Mouse (Mus musculus) liver, embryonic 16.5 days (tissue): Measurements from ENCODE around the gene Ctnnbl1. TPM values are rescaled to one million over a fixed set of nuclear protein-coding genes. Genes with fewer than 3 reads are reported as not detected.

Experiments used
- ATAC-seq: fragments of 200-750 bp; cut with Nextera tagmentation; 2 replicates; pipeline ENCODE4 v1.8.0; 2017; ENCODE audit warnings: low read depth, mild to moderate bottlenecking, moderate number of reproducible peaks, moderate library complexity
- H3K27ac ChIP-seq: fragments of 300-500 bp; sonication (generic); 2 replicates; pipeline ENCODE4 v1.5.1; 2014; ENCODE audit warnings: mild to moderate bottlenecking, low read length
- H3K27me3 ChIP-seq: fragments of 300-500 bp; sonication (generic); 2 replicates; pipeline ENCODE4 v1.6.1; 2014; ENCODE audit warnings: low read depth, low read length, mixed read lengths; ENCODE audit not compliant: control insufficient read depth, insufficient read depth
- H3K36me3 ChIP-seq: fragments of 300-500 bp; sonication (generic); 2 replicates; pipeline ENCODE4 v1.6.1; 2014; ENCODE audit warnings: mild to moderate bottlenecking; ENCODE audit not compliant: control insufficient read depth, insufficient read depth
- H3K4me1 ChIP-seq: fragments of 300-500 bp; sonication (generic); 2 replicates; pipeline ENCODE4 v1.6.1; 2014; ENCODE audit warnings: low read depth, low read length, mixed read lengths; ENCODE audit not compliant: control insufficient read depth
- H3K4me2 ChIP-seq: fragments of 300-500 bp; sonication (generic); 2 replicates; pipeline ENCODE4 v1.6.1; 2014; ENCODE audit warnings: low read depth, low read length, mixed read lengths
- H3K4me3 ChIP-seq: fragments of 300-500 bp; sonication (generic); 2 replicates; pipeline ENCODE4 v1.5.1; 2014; ENCODE audit warnings: low read depth, mild to moderate bottlenecking, low read length
- H3K9ac ChIP-seq: fragments of 300-500 bp; sonication (generic); 2 replicates; pipeline ENCODE4 v1.6.1; 2014; ENCODE audit warnings: low read depth, low read length
- H3K9me3 ChIP-seq: fragments of 300-500 bp; sonication (generic); replicated peaks from 2 replicates; pipeline ENCODE4 v1.6.1; 2016; ENCODE audit warnings: low read length; ENCODE audit not compliant: control insufficient read depth
- WGBS: fragments of 180-500 bp; shearing (Covaris S2); extraction: QIAGEN DNeasy Blood & Tissue Kit; methylation state at CpG from one replicate; pipeline ENCODE4 v1.1.7; 2014; ENCODE audit not compliant: insufficient replicate concordance; 5-methylcytosine and 5-hydroxymethylcytosine counted together
- polyA plus RNA-seq: library from polyadenylated mRNA; unstranded; fragments of >200 nt; fragmentation: Nextera tagmentation; extraction: Ambion mirVana; gene quantifications from 2 replicates; pipeline ENCODE4 v1.2.1, GENCODE M21; 2015

Ctnnbl1 gene
- polyA plus RNA-seq, 1 experiment from 2014 or later: 19.8 TPM

GRCm38 (mm10) chr2:157807621-157808367 is 70.6 kb downstream of the Ctnnbl1 start:
- no peak overlapping the region for H3K9ac ChIP-seq
- H3K36me3 ChIP-seq: no peaks in the 10 kb centered on the region; the same call in 1 of the 2 replicates
- H3K4me3 ChIP-seq: no peak overlapping the region
- H3K4me2 ChIP-seq: no peak overlapping the region
- no peak overlapping the region for H3K27ac ChIP-seq
- no peaks in the 10 kb centered on the region for H3K27me3 ChIP-seq
- H3K9me3 ChIP-seq: no peaks in the 10 kb centered on the region
- no peak for ATAC-seq
- 71% methylated on average over 7 of the region's 7 CpGs for WGBS
- no peaks in the 10 kb centered on the region for H3K4me1 ChIP-seq

GRCm38 (mm10) chr2:157808368-157808923 is 71.2 kb downstream of the Ctnnbl1 start:
- Histone ChIP-seq H3K4me1 (no peaks in the 10 kb centered on the region), H3K4me2 (no peak overlapping the region), H3K9me3 (no peaks in the 10 kb centered on the region), H3K9ac (no peak overlapping the region), H3K27me3 (no peaks in the 10 kb centered on the region), H3K27ac (no peak overlapping the region), H3K4me3 (no peak overlapping the region), H3K36me3 (no peaks in the 10 kb centered on the region; the same call in 1 of the 2 replicates)
- ATAC-seq: no peak
- WGBS: 71% methylated on average over 7 of the region's 7 CpGs

GRCm38 (mm10) chr2:157809341-157809740 is 72.1 kb downstream of the Ctnnbl1 start:
- no peak for ATAC-seq
- Histone ChIP-seq H3K27me3 (no peaks in the 10 kb centered on the region), H3K4me2 (no peak overlapping the region), H3K27ac (no peak overlapping the region), H3K9me3 (no peaks in the 10 kb centered on the region), H3K4me1 (no peaks in the 10 kb centered on the region), H3K9ac (no peak overlapping the region), H3K4me3 (no peak overlapping the region), H3K36me3 (no peaks in the 10 kb centered on the region; the same call in 1 of the 2 replicates)
- 79% methylated on average over 6 of the region's 6 CpGs for WGBS

- no peaks in the 10 kb centered on the region for H3K27me3 ChIP-seq
- H3K27ac ChIP-seq: no peak overlapping the region
- no peak for ATAC-seq
- H3K4me3 ChIP-seq: no peak overlapping the region
- H3K9ac ChIP-seq: no peak overlapping the region
- no peaks in the 10 kb centered on the region for H3K9me3 ChIP-seq
- WGBS: 31% methylated on average over 1 of the region's 1 CpGs
- H3K36me3 ChIP-seq: no peaks in the 10 kb centered on the region; the same call in 1 of the 2 replicates
- H3K4me1 ChIP-seq: no peaks in the 10 kb centered on the region
- no peak overlapping the region for H3K4me2 ChIP-seq
Observed at GRCm38 (mm10) chr2:157810749-157811148, 73.5 kb downstream of the Ctnnbl1 start.

- no peaks in the 10 kb centered on the region for H3K27me3 ChIP-seq
- no peaks in the 10 kb centered on the region for H3K9me3 ChIP-seq
- H3K27ac ChIP-seq: no peak overlapping the region
- H3K4me3 ChIP-seq: no peak overlapping the region
- ATAC-seq: no peak
- WGBS: 76% methylated on average over 4 of the region's 4 CpGs
- no peaks in the 10 kb centered on the region; the same call in 1 of the 2 replicates for H3K4me1 ChIP-seq
- H3K36me3 ChIP-seq: no peaks in the 10 kb centered on the region; the same call in 1 of the 2 replicates
- no peak overlapping the region for H3K9ac ChIP-seq
- no peak overlapping the region for H3K4me2 ChIP-seq
Observed at GRCm38 (mm10) chr2:157813121-157813520, 75.9 kb downstream of the Ctnnbl1 start.

- ATAC-seq: no peak
- no peak overlapping the region for H3K4me3 ChIP-seq
- no peak overlapping the region for H3K4me2 ChIP-seq
- no peaks in the 10 kb centered on the region for H3K27me3 ChIP-seq
- H3K27ac ChIP-seq: no peak overlapping the region
- H3K36me3 ChIP-seq: no peaks in the 10 kb centered on the region; the same call in 1 of the 2 replicates
- no peaks in the 10 kb centered on the region; the same call in 1 of the 2 replicates for H3K4me1 ChIP-seq
- WGBS: 61% methylated on average over 11 of the region's 11 CpGs
- H3K9ac ChIP-seq: no peak overlapping the region
- no peaks in the 10 kb centered on the region for H3K9me3 ChIP-seq
Observed at GRCm38 (mm10) chr2:157814116-157814964, 77.1 kb downstream of the Ctnnbl1 start.

GRCm38 (mm10) chr2:157814965-157815283 is 77.7 kb downstream of the Ctnnbl1 start:
- WGBS: 85% methylated on average over 2 of the region's 2 CpGs
- ATAC-seq: no peak
- Histone ChIP-seq H3K27me3 (no peaks in the 10 kb centered on the region), H3K4me3 (no peak overlapping the region), H3K4me2 (no peak overlapping the region), H3K9ac (no peak overlapping the region), H3K4me1 (no peaks in the 10 kb centered on the region; the same call in 1 of the 2 replicates), H3K36me3 (no peaks in the 10 kb centered on the region; the same call in 1 of the 2 replicates), H3K9me3 (no peaks in the 10 kb centered on the region), H3K27ac (no peak overlapping the region)

- Histone ChIP-seq H3K9ac (no peak overlapping the region), H3K36me3 (no peaks in the 10 kb centered on the region), H3K4me3 (no peak overlapping the region), H3K4me1 (no peaks in the 10 kb centered on the region; the same call in 1 of the 2 replicates), H3K27me3 (no peaks in the 10 kb centered on the region), H3K4me2 (no peak overlapping the region), H3K27ac (no peak overlapping the region), H3K9me3 (no peaks in the 10 kb centered on the region)
- ATAC-seq: no peak
- WGBS: 68% methylated on average over 9 of the region's 9 CpGs
Observed at GRCm38 (mm10) chr2:157817672-157818071, 80.5 kb downstream of the Ctnnbl1 start.
